ENCODE assay signal across 23 mouse cellular contexts in genomic region chr5:148802720-148803119, GRCm38 (mm10).
DNase-seq lines count a peak whose midpoint lies in the region; ATAC-seq and TF ChIP-seq lines count a peak whose summit lies in the region.
"Had no signal": no experiment of that assay in that cellular context is flagged by ENCODE, and none has a peak within 500 bp of the region (broad histone marks: within the 10 kb centered on the region; RNA-seq: fewer than 3 reads in every experiment).

No protein-coding gene starts in this region.

- no peaks in the 10 kb centered on the region for H3K9me3 ChIP-seq in forebrain, postnatal 0 days (ENCODE audit: low read length)
- H3K9me3 ChIP-seq in forebrain, embryonic 14.5 days (replicated peaks; ENCODE audit: control insufficient read depth, low read length), result no peaks in the 10 kb centered on the region
- H3K9me3 ChIP-seq in midbrain, embryonic 13.5 days, result no peaks in the 10 kb centered on the region; the same call in 1 of the 2 replicates
- H3K9me3 ChIP-seq in midbrain, embryonic 10.5 days (replicated peaks), result no peaks in the 10 kb centered on the region; the same call in 1 of the 2 replicates
- 0 out of 2 replicates have a peak, but pooled peaks cover 1% of the 10 kb centered on the region for H3K9me3 ChIP-seq in heart, embryonic 10.5 days
- H3K9me3 ChIP-seq: hindbrain, embryonic 13.5 days; liver, embryonic 15.5 days had no signal

- H3K9ac ChIP-seq in forebrain, postnatal 0 days, result no peak overlapping the region
- no peak overlapping the region for H3K9ac ChIP-seq in forebrain, embryonic 14.5 days (ENCODE audit: low read length)
- H3K9ac ChIP-seq in midbrain, embryonic 13.5 days (replicated peaks), result no peak overlapping the region
- H3K9ac ChIP-seq: hindbrain, embryonic 13.5 days; limb, embryonic 13.5 days; liver, embryonic 15.5 days had no signal

- no peak for DNase-seq in forebrain, postnatal 0 days
- DNase-seq in forebrain, embryonic 14.5 days (ENCODE audit: low spot score), result no peak
- DNase-seq in midbrain, embryonic 10.5 days (ENCODE audit: low spot score), result no peak
- DNase-seq in MN1 (ENCODE audit: low spot score), result peak; percentile 57
- DNase-seq in adrenal gland, postnatal 4 days (ENCODE audit: low spot score in 2 of 2), result no peak
- no peak for DNase-seq in heart, embryonic 10.5 days (ENCODE audit: low spot score)
- DNase-seq: cerebellum, adult 11 months; cerebellum, postnatal 25 days; embryo, embryonic 11 days; gastrocnemius, postnatal 36 days; heart, postnatal 10 days; midbrain, embryonic 14.5 days; thymus, postnatal 14 days had no signal

- ATAC-seq in forebrain, postnatal 0 days, result peak; percentile 36; the same call in 1 of the 2 replicates
- no peak for ATAC-seq in forebrain, embryonic 14.5 days
- ATAC-seq in midbrain, embryonic 13.5 days, result peak; percentile 13; the same call in 1 of the 2 replicates
- ATAC-seq in erythroblast, adult 5-6 weeks (replicated peaks; ENCODE audit: low FRiP score, poor library complexity, severe bottlenecking), result 0 out of 2 replicates have a peak, but pooled peaks have one; percentile 32
- ATAC-seq: intestine, embryonic 16.5 days had no signal

- H3K27ac ChIP-seq in forebrain, postnatal 0 days (ENCODE audit: low read depth, low read length), result no peak overlapping the region
- H3K27ac ChIP-seq in forebrain, embryonic 14.5 days (ENCODE audit: low read depth, low read length), result no peak overlapping the region
- no peak overlapping the region for H3K27ac ChIP-seq in midbrain, embryonic 13.5 days
- H3K27ac ChIP-seq in midbrain, embryonic 10.5 days (replicated peaks), result no peak overlapping the region
- no peak overlapping the region for H3K27ac ChIP-seq in heart, embryonic 10.5 days
- H3K27ac ChIP-seq: hindbrain, embryonic 13.5 days; limb, embryonic 13.5 days; liver, embryonic 15.5 days; macrophage had no signal

- no peak overlapping the region for H3K4me3 ChIP-seq in forebrain, postnatal 0 days (ENCODE audit: low read depth, low read length)
- no peak overlapping the region for H3K4me3 ChIP-seq in forebrain, embryonic 14.5 days (ENCODE audit: low read depth, low read length)
- no peak overlapping the region for H3K4me3 ChIP-seq in midbrain, embryonic 13.5 days (replicated peaks)
- H3K4me3 ChIP-seq in midbrain, embryonic 10.5 days, result no peak overlapping the region
- H3K4me3 ChIP-seq in heart, embryonic 10.5 days, result no peak overlapping the region
- H3K4me3 ChIP-seq: hindbrain, embryonic 13.5 days; limb, embryonic 13.5 days; liver, embryonic 15.5 days; myocyte had no signal

- no peak for TF ChIP-seq CTCF in forebrain, postnatal 0 days (IDR thresholded peaks at IDR 0.05; ENCODE audit: low read depth)

- H3K4me2 ChIP-seq in forebrain, postnatal 0 days (ENCODE audit: low read depth), result no peak overlapping the region
- H3K4me2 ChIP-seq in forebrain, embryonic 14.5 days (ENCODE audit: low read length), result no peak overlapping the region
- H3K4me2 ChIP-seq in midbrain, embryonic 13.5 days (replicated peaks), result no peak overlapping the region
- H3K4me2 ChIP-seq: heart, embryonic 11.5 days; hindbrain, embryonic 13.5 days; limb, embryonic 13.5 days; liver, embryonic 15.5 days had no signal

- no peaks in the 10 kb centered on the region for H3K4me1 ChIP-seq in forebrain, postnatal 0 days (ENCODE audit: insufficient read depth)
- H3K4me1 ChIP-seq in forebrain, embryonic 14.5 days (ENCODE audit: control insufficient read depth, insufficient read depth, low read length), result no peaks in the 10 kb centered on the region; the same call in 1 of the 2 replicates
- peaks cover 20% of the 10 kb centered on the region for H3K4me1 ChIP-seq in midbrain, embryonic 13.5 days (replicated peaks)
- H3K4me1 ChIP-seq in midbrain, embryonic 10.5 days, result peaks cover 30% of the 10 kb centered on the region
- peaks cover 14% of the 10 kb centered on the region for H3K4me1 ChIP-seq in heart, embryonic 10.5 days

- H3K36me3 ChIP-seq in forebrain, postnatal 0 days (ENCODE audit: insufficient read depth), result no peaks in the 10 kb centered on the region
- no peaks in the 10 kb centered on the region for H3K36me3 ChIP-seq in forebrain, embryonic 14.5 days (ENCODE audit: control insufficient read depth, insufficient read depth, low read length)
- H3K36me3 ChIP-seq in midbrain, embryonic 13.5 days, result no peaks in the 10 kb centered on the region
- H3K36me3 ChIP-seq in midbrain, embryonic 10.5 days, result no peaks in the 10 kb centered on the region
- no peaks in the 10 kb centered on the region for H3K36me3 ChIP-seq in heart, embryonic 10.5 days
- H3K36me3 ChIP-seq: G1E; hindbrain, embryonic 13.5 days; limb, embryonic 13.5 days; liver, embryonic 15.5 days had no signal

- H3K27me3 ChIP-seq in forebrain, postnatal 0 days (ENCODE audit: insufficient read depth, low read length), result no peaks in the 10 kb centered on the region
- no peaks in the 10 kb centered on the region for H3K27me3 ChIP-seq in forebrain, embryonic 14.5 days (replicated peaks; ENCODE audit: control insufficient read depth, insufficient read depth, low read length)
- no peaks in the 10 kb centered on the region for H3K27me3 ChIP-seq in midbrain, embryonic 13.5 days
- H3K27me3 ChIP-seq in midbrain, embryonic 10.5 days (ENCODE audit: low read depth, poor library complexity, severe bottlenecking), result peaks cover 14% of the 10 kb centered on the region; the same call in 1 of the 2 replicates
- no peaks in the 10 kb centered on the region for H3K27me3 ChIP-seq in heart, embryonic 10.5 days (ENCODE audit: insufficient read depth, poor library complexity, severe bottlenecking)
- H3K27me3 ChIP-seq: limb, embryonic 13.5 days had no signal

- 58% methylated on average over 9 of the region's 9 CpGs for WGBS in forebrain, postnatal 0 days
- 71% methylated on average over 9 of the region's 9 CpGs for WGBS in forebrain, embryonic 14.5 days
- 72% methylated on average over 9 of the region's 9 CpGs for WGBS in midbrain, embryonic 13.5 days
- WGBS in midbrain, embryonic 10.5 days, result 83% methylated on average over 9 of the region's 9 CpGs
- 83% methylated on average over 9 of the region's 9 CpGs for WGBS in heart, embryonic 10.5 days
